Mouse (Mus musculus) mature B cell (primary cell): Measurements from ENCODE around the gene Ttll2.
"Not testable (repeated sequence)": the region's sequence is repeated elsewhere in the genome, so short reads cannot be mapped to it uniquely, and the experiment has no call there.

Experiments
- in situ Hi-C: fragments of 300-500 bp; cut with MboI; formaldehyde crosslinking; loops from 2 replicates; pipeline ENCODE4 v1.14.3; 2019

The Ttll2 gene

GRCm38 (mm10) chr17:7352596-7352995, at the start of gene Ttll2:
Gene Ttll2, minus strand, starts transcription at chr17:7352696.
- in situ Hi-C loops = not testable (repeated sequence)

GRCm38 (mm10) chr17:7399770-7400169, 47.3 kb upstream of the Ttll2 start:
- in situ Hi-C loops = not testable (repeated sequence)

- in situ Hi-C loops = not testable (repeated sequence)
Measured at GRCm38 (mm10) chr17:7398198-7398847, 45.8 kb upstream of the Ttll2 start.

GRCm38 (mm10) chr17:7397079-7397478, 44.6 kb upstream of the Ttll2 start:
- in situ Hi-C loops = not testable (repeated sequence)

GRCm38 (mm10) chr17:7396288-7396687, 43.8 kb upstream of the Ttll2 start:
- in situ Hi-C loops = not testable (repeated sequence)

GRCm38 (mm10) chr17:7395671-7396070, 43.2 kb upstream of the Ttll2 start:
- in situ Hi-C loops = not testable (repeated sequence)

GRCm38 (mm10) chr17:7395116-7395515, 42.6 kb upstream of the Ttll2 start:
- in situ Hi-C loops = not testable (repeated sequence)

GRCm38 (mm10) chr17:7389898-7390297, 37.4 kb upstream of the Ttll2 start:
- in situ Hi-C loops = not testable (repeated sequence)

GRCm38 (mm10) chr17:7388958-7389356, 36.5 kb upstream of the Ttll2 start:
- in situ Hi-C loops = not testable (repeated sequence)

- in situ Hi-C loops = not testable (repeated sequence)
Measured at GRCm38 (mm10) chr17:7388341-7388957, 36.0 kb upstream of the Ttll2 start.

- in situ Hi-C loops = not testable (repeated sequence)
Measured at GRCm38 (mm10) chr17:7386016-7386415, 33.5 kb upstream of the Ttll2 start.

GRCm38 (mm10) chr17:7385364-7385763, 32.9 kb upstream of the Ttll2 start, which contains the start of gene Unc93a2:
Gene Unc93a2, minus strand, starts transcription at chr17:7385464.
- in situ Hi-C loops = not testable (repeated sequence)

- in situ Hi-C loops = not testable (repeated sequence)
Measured at GRCm38 (mm10) chr17:7383167-7384143, 31.0 kb upstream of the Ttll2 start.

- in situ Hi-C loops = not testable (repeated sequence)
Measured at GRCm38 (mm10) chr17:7382711-7383110, 30.2 kb upstream of the Ttll2 start.

- in situ Hi-C loops = not testable (repeated sequence)
Measured at GRCm38 (mm10) chr17:7377907-7378306, 25.4 kb upstream of the Ttll2 start.

GRCm38 (mm10) chr17:7376951-7377700, 24.6 kb upstream of the Ttll2 start:
- in situ Hi-C loops = not testable (repeated sequence)

GRCm38 (mm10) chr17:7371879-7372278, 19.4 kb upstream of the Ttll2 start, which contains the start of gene Gm49630:
Gene Gm49630, minus strand, starts transcription at chr17:7371979.
- in situ Hi-C loops = not testable (repeated sequence)

- in situ Hi-C loops = not testable (repeated sequence)
Measured at GRCm38 (mm10) chr17:7369401-7369800, 16.9 kb upstream of the Ttll2 start.

- in situ Hi-C loops = not testable (repeated sequence)
Measured at GRCm38 (mm10) chr17:7366676-7367374, 14.3 kb upstream of the Ttll2 start.

GRCm38 (mm10) chr17:7366265-7366664, 13.8 kb upstream of the Ttll2 start:
- in situ Hi-C loops = not testable (repeated sequence)

- in situ Hi-C loops = not testable (repeated sequence)
Measured at GRCm38 (mm10) chr17:7365615-7366014, 13.1 kb upstream of the Ttll2 start.
